In the genomic region with DNA sequence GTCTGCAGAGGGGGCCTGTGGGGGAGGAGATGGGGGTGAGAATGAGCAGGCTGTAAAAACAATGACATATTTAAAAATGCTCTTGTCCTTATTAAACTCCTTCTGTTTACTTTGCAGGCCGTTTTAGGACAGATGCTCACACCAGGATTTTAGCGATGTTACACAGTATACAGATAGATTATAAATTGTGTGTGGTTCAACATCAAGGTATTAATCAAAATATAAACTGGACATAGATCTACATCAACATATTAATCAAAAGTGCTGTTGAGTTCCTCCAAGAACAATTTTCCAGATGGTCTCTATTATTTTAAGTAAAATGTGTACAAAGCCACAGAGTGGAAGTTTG, we compare ENCODE assay signal across 10 mouse cellular contexts. TPM values are rescaled to one million over a fixed set of nuclear protein-coding genes. Genes with fewer than 3 reads are reported as not detected.
DNase-seq lines count a peak whose midpoint lies in the region; ATAC-seq and TF ChIP-seq lines count a peak whose summit lies in the region.
"Had no signal": no experiment of that assay in that cellular context is flagged by ENCODE, and none has a peak within 500 bp of the region (broad histone marks: within the 10 kb centered on the region; RNA-seq: fewer than 3 reads in every experiment).

No protein-coding gene starts in this region.

- no peaks in the 10 kb centered on the region for H3K36me3 ChIP-seq in intestine, embryonic 14.5 days (ENCODE audit: control insufficient read depth, insufficient read depth, low read length)
- no peaks in the 10 kb centered on the region for H3K36me3 ChIP-seq in intestine, embryonic 16.5 days (ENCODE audit: control insufficient read depth, insufficient read depth, low read length)
- peaks cover 7% of the 10 kb centered on the region; the same call in 1 of the 2 replicates for H3K36me3 ChIP-seq in midbrain, embryonic 10.5 days
- H3K36me3 ChIP-seq in midbrain, postnatal 0 days (ENCODE audit: insufficient read depth, low read length) = no peaks in the 10 kb centered on the region
- H3K36me3 ChIP-seq in embryonic facial prominence, embryonic 10.5 days (replicated peaks) = peaks cover 13% of the 10 kb centered on the region
- peaks cover 7% of the 10 kb centered on the region; the same call in 1 of the 2 replicates for H3K36me3 ChIP-seq in limb, embryonic 13.5 days

- H3K9me3 ChIP-seq in intestine, embryonic 14.5 days (ENCODE audit: control insufficient read depth, low read length) = peaks cover 18% of the 10 kb centered on the region
- peaks cover 14% of the 10 kb centered on the region for H3K9me3 ChIP-seq in intestine, embryonic 16.5 days (ENCODE audit: control insufficient read depth, low read length)
- peaks cover 27% of the 10 kb centered on the region for H3K9me3 ChIP-seq in midbrain, embryonic 10.5 days (replicated peaks)
- peaks cover 13% of the 10 kb centered on the region; the same call in 1 of the 2 replicates for H3K9me3 ChIP-seq in midbrain, postnatal 0 days (ENCODE audit: low read length)
- H3K9me3 ChIP-seq in embryonic facial prominence, embryonic 10.5 days = peaks cover 17% of the 10 kb centered on the region
- H3K9me3 ChIP-seq in limb, embryonic 13.5 days = peaks cover 18% of the 10 kb centered on the region

- 13% methylated on average over 2 of the region's 2 CpGs for WGBS in intestine, embryonic 14.5 days
- 4% methylated on average over 2 of the region's 2 CpGs for WGBS in intestine, embryonic 16.5 days
- 26% methylated on average over 2 of the region's 2 CpGs for WGBS in midbrain, embryonic 10.5 days
- 24% methylated on average over 2 of the region's 2 CpGs for WGBS in midbrain, postnatal 0 days
- 24% methylated on average over 2 of the region's 2 CpGs for WGBS in embryonic facial prominence, embryonic 10.5 days
- 29% methylated on average over 2 of the region's 2 CpGs for WGBS in limb, embryonic 13.5 days

- H3K9ac ChIP-seq in intestine, embryonic 14.5 days (ENCODE audit: low read length) = no peak overlapping the region
- no peak overlapping the region for H3K9ac ChIP-seq in intestine, embryonic 16.5 days (ENCODE audit: low read depth, low read length)
- no peak overlapping the region for H3K9ac ChIP-seq in midbrain, postnatal 0 days (replicated peaks; ENCODE audit: low read length, poor library complexity, severe bottlenecking)
- no peak overlapping the region for H3K9ac ChIP-seq in limb, embryonic 13.5 days

- H3K4me2 ChIP-seq in intestine, embryonic 14.5 days (ENCODE audit: low read length) = no peak overlapping the region
- no peak overlapping the region for H3K4me2 ChIP-seq in intestine, embryonic 16.5 days (ENCODE audit: low read depth, low read length)
- no peak overlapping the region for H3K4me2 ChIP-seq in midbrain, postnatal 0 days (ENCODE audit: low read depth, low read length, poor library complexity, severe bottlenecking)
- H3K4me2 ChIP-seq in limb, embryonic 13.5 days (replicated peaks) = 0 out of 2 replicates have a peak overlapping the region, but pooled peaks have one; percentile 3

- DNase-seq in intestine, embryonic 14.5 days (ENCODE audit: low spot score) = no peak
- DNase-seq in midbrain, embryonic 10.5 days (ENCODE audit: low spot score) = no peak
- no peak for DNase-seq in midbrain, postnatal 0 days (ENCODE audit: low spot score)
- DNase-seq in embryonic facial prominence, embryonic 10.5 days (ENCODE audit: low spot score) = no peak
- no peak for DNase-seq in B cell, adult 2 months
- DNase-seq: thymus, adult 2 months had no signal

- H3K4me1 ChIP-seq in intestine, embryonic 14.5 days (replicated peaks; ENCODE audit: control insufficient read depth, insufficient read depth, low read length) = peaks cover 18% of the 10 kb centered on the region
- H3K4me1 ChIP-seq in intestine, embryonic 16.5 days (ENCODE audit: control insufficient read depth, insufficient read depth, low read length) = peaks cover 20% of the 10 kb centered on the region
- peaks cover 38% of the 10 kb centered on the region for H3K4me1 ChIP-seq in midbrain, embryonic 10.5 days
- no peaks in the 10 kb centered on the region; the same call in 1 of the 2 replicates for H3K4me1 ChIP-seq in midbrain, postnatal 0 days (ENCODE audit: insufficient read depth, low read length)
- H3K4me1 ChIP-seq in embryonic facial prominence, embryonic 10.5 days = peaks cover 29% of the 10 kb centered on the region
- peaks cover 15% of the 10 kb centered on the region for H3K4me1 ChIP-seq in limb, embryonic 13.5 days

- no peak for TF ChIP-seq CTCF in midbrain, postnatal 0 days (IDR thresholded peaks at IDR 0.05)

- H3K4me3 ChIP-seq in intestine, embryonic 14.5 days (ENCODE audit: low read depth, low read length) = no peak overlapping the region
- H3K4me3 ChIP-seq in intestine, embryonic 16.5 days (ENCODE audit: low read length) = no peak overlapping the region
- 0 out of 2 replicates have a peak overlapping the region, but pooled peaks have one; percentile 7 for H3K4me3 ChIP-seq in midbrain, embryonic 10.5 days
- no peak overlapping the region for H3K4me3 ChIP-seq in midbrain, postnatal 0 days (ENCODE audit: low read depth, low read length)
- no peak overlapping the region for H3K4me3 ChIP-seq in embryonic facial prominence, embryonic 10.5 days
- H3K4me3 ChIP-seq in limb, embryonic 13.5 days = no peak overlapping the region
- H3K4me3 ChIP-seq: heart, embryonic 10.5 days had no signal

- H3K27ac ChIP-seq in intestine, embryonic 14.5 days (ENCODE audit: low read depth) = peak overlapping the region; percentile 40; the same call in 1 of the 2 replicates
- no peak overlapping the region for H3K27ac ChIP-seq in intestine, embryonic 16.5 days (ENCODE audit: low read length)
- H3K27ac ChIP-seq in midbrain, embryonic 10.5 days (replicated peaks) = peak overlapping the region; percentile 81
- H3K27ac ChIP-seq in midbrain, postnatal 0 days (ENCODE audit: low read depth, low read length) = no peak overlapping the region
- peak overlapping the region; percentile 70 for H3K27ac ChIP-seq in embryonic facial prominence, embryonic 10.5 days (replicated peaks)
- H3K27ac ChIP-seq in limb, embryonic 13.5 days = no peak overlapping the region

- peak; percentile 54 for ATAC-seq in intestine, embryonic 14.5 days (replicated peaks; ENCODE audit: low FRiP score, low TSS enrichment, low read depth)
- ATAC-seq in intestine, embryonic 16.5 days = no peak; the same call in none of the 2 replicates
- ATAC-seq in midbrain, postnatal 0 days (ENCODE audit: low FRiP score) = no peak
- ATAC-seq in limb, embryonic 13.5 days (ENCODE audit: low FRiP score, low read depth) = no peak
- ATAC-seq: activated CD4-positive, CD25-positive, alpha-beta regulatory T cell, adult 4 months had no signal

- H3K27me3 ChIP-seq in intestine, embryonic 14.5 days (replicated peaks; ENCODE audit: control insufficient read depth, insufficient read depth, low read length) = 0 out of 2 replicates have a peak, but pooled peaks cover 5% of the 10 kb centered on the region
- no peaks in the 10 kb centered on the region for H3K27me3 ChIP-seq in intestine, embryonic 16.5 days (replicated peaks; ENCODE audit: control insufficient read depth, insufficient read depth, low read length)
- H3K27me3 ChIP-seq in midbrain, embryonic 10.5 days (ENCODE audit: low read depth, poor library complexity, severe bottlenecking) = peaks cover 94% of the 10 kb centered on the region
- H3K27me3 ChIP-seq in midbrain, postnatal 0 days (ENCODE audit: insufficient read depth, low read length) = peaks cover 6% of the 10 kb centered on the region
- H3K27me3 ChIP-seq in embryonic facial prominence, embryonic 10.5 days (replicated peaks; ENCODE audit: low read depth, poor library complexity, severe bottlenecking) = peaks cover 27% of the 10 kb centered on the region; the same call in 1 of the 2 replicates
- no peaks in the 10 kb centered on the region for H3K27me3 ChIP-seq in limb, embryonic 13.5 days

RNA-seq across cellular contexts. Expression of gene Spry1, which starts 27.3 kb away (rescaled TPM):
- 18.4 and 18.5 TPM in 2 replicates for polyA plus RNA-seq in intestine, embryonic 14.5 days (2014; fragmentation: Nextera tagmentation; extraction: Ambion mirVana)
- polyA plus RNA-seq in intestine, embryonic 16.5 days (2015; fragmentation: Nextera tagmentation; extraction: Ambion mirVana) = 11.3 and 13.4 TPM in 2 replicates
- 18.2 and 19.6 TPM in 2 replicates for polyA plus RNA-seq in midbrain, embryonic 10.5 days (2016; fragmentation: Nextera tagmentation; extraction: Ambion mirVana)
- total RNA-seq in midbrain, postnatal 0 days (2014; rRNA removed) = 24.9 and 31.9 TPM in 2 replicates
- 5.9 TPM in 2 replicates for polyA plus RNA-seq in midbrain, postnatal 0 days (2015; fragmentation: Nextera tagmentation; extraction: Ambion mirVana)
- 17.9 and 18.4 TPM in 2 replicates for polyA plus RNA-seq in embryonic facial prominence, embryonic 10.5 days (2016; fragmentation: Nextera tagmentation; extraction: Ambion mirVana)
- 14.8 and 17.4 TPM in 2 replicates for polyA plus RNA-seq in limb, embryonic 13.5 days (2015; fragmentation: Nextera tagmentation; extraction: Ambion mirVana)

RNA-seq across cellular contexts. Expression of gene Gm5148, which starts 57.2 kb away (rescaled TPM):
- 5.2 and 6.0 TPM in 2 replicates for polyA plus RNA-seq in intestine, embryonic 14.5 days (2014; fragmentation: Nextera tagmentation; extraction: Ambion mirVana)
- 4.0 and 5.9 TPM in 2 replicates for polyA plus RNA-seq in intestine, embryonic 16.5 days (2015; fragmentation: Nextera tagmentation; extraction: Ambion mirVana)
- 2.6 and 2.9 TPM in 2 replicates for polyA plus RNA-seq in midbrain, embryonic 10.5 days (2016; fragmentation: Nextera tagmentation; extraction: Ambion mirVana)
- total RNA-seq in midbrain, postnatal 0 days (2014; rRNA removed) = 13.3 and 15.7 TPM in 2 replicates
- polyA plus RNA-seq in midbrain, postnatal 0 days (2015; fragmentation: Nextera tagmentation; extraction: Ambion mirVana) = 17.5 and 17.8 TPM in 2 replicates
- 3.1 and 4.1 TPM in 2 replicates for polyA plus RNA-seq in embryonic facial prominence, embryonic 10.5 days (2016; fragmentation: Nextera tagmentation; extraction: Ambion mirVana)
- 5.6 and 7.5 TPM in 2 replicates for polyA plus RNA-seq in limb, embryonic 13.5 days (2015; fragmentation: Nextera tagmentation; extraction: Ambion mirVana)

Comparison
In these comparisons a context has a peak if more than half of its experiments do, and no peak if none do; other contexts are left out.
1. H3K27ac ChIP-seq: peak in intestine, embryonic 14.5 days (single experiment), midbrain, embryonic 10.5 days (single experiment) and embryonic facial prominence, embryonic 10.5 days (single experiment); none in intestine, embryonic 16.5 days (single experiment), midbrain, postnatal 0 days (single experiment) and limb, embryonic 13.5 days (single experiment).